Mouse (Mus musculus): ENCODE measurements around the gene Zfp784.

Gene Zfp784

DNA sequence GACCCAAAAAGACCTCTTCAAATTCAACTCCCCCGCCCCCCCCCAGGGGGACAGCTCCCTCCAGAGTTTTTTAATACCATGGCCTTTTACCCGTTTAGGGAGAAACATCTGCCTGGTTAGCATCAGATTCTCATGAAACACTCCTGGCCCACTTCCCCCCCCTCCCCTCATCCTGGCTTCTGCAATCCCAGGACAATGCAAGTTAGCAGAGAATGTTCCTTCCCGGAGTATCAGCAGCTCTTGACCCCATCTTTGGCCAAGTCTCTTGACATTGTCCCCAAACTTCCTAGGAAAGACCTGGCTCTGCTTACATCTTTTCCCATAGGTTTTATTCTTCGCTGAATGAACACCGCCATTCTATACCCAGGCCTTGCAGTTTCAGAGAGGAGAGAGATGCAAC lies 17.0 kb downstream of the Zfp784 start:
- CTCF ChIA-PET, result no interaction called here

DNA sequence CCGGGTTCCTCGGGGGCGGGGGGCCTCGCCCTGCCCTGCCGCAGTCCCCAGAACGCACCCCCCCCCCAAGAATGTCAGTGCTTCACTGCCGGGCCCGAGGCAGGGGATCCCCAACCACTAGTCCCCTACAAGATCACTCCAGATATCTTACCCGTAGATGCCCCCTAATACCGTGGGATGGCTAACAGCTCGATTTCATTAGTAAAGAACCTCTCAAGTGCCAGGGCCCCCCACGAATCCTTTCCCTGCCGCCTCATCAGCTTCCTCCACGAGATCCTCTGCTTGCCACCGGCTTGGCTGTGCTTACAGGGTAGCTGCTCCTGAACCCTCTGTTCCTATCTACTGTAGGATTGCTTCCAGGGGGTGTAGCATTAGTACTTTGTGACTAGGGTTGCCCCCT lies 17.6 kb downstream of the Zfp784 start:
- CTCF ChIA-PET, result no interaction called here

DNA sequence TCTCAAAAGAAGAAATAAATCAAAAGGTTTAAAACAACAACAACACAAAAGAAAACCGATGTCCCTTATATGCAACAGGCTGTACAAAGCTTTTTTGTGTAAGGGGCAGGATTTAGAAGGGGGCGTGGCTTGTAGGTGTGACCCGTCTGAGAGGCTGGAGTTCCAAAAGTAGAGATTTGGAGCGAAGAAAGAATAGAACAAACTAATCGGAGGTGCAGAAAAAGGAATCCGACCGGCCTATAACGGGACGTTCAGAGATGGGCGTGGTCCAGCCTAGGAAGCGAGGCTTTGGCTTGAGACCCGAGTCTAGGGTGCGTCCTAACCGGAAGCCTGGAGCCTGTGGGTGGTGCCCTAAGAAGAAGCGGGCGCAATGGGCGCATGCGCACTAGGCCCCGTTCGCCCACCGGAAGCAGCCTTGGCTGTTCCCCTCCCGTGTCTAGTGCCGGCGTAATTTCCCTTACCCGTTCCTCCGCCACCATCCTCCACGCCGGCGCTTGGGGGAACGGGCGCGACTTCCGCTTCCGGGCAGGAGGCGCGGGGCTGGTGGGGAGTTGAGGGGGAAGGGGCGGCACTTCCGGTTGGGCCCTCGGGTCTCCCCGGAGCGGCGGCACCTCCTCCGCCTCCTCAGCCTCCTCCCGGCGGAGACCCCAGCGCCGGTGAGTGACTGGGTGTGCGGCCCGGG lies 18.1 kb downstream of the Zfp784 start, which contains the start of the genes Zfp865 and Ccdc106:
TSS of gene Zfp865 (plus strand) at position 377 of the 682 bp plus-strand sequence.
TSS of gene Ccdc106 (plus strand) at position 554 of the 682 bp plus-strand sequence.
- CTCF ChIA-PET, result interaction anchor here (0.7 to 1.2 kb wide), 3 partner anchors 31 to 1375 kb away, joined by 3 to 11 read pairs (median 4); partner anchors contain the start of genes Cnot3 and Zfp580

DNA sequence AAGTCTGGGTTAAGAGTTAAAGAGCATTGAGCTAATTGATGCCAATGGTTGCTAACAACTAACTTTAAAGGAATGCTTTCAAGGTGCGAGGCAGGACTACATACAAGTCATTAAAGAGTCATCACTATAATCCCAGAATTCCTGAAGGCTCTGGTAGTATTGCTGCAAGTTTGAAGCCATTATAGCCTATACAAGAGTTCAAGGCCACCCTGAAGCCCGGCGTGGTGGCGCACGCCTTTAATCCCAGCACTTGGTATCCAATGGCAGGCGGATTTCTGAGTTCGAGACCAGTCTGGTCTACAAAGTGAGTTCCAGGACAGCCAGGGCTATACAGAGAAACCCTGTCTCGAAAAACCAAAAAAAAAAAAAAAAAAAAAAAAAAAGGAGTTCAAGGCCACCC lies 18.7 kb downstream of the Zfp784 start:
- CTCF ChIA-PET, result interaction anchor here (0.7 to 1.2 kb wide), 3 partner anchors 32 to 1374 kb away, joined by 3 to 11 read pairs (median 4); partner anchors contain the start of genes Cnot3 and Zfp580

DNA sequence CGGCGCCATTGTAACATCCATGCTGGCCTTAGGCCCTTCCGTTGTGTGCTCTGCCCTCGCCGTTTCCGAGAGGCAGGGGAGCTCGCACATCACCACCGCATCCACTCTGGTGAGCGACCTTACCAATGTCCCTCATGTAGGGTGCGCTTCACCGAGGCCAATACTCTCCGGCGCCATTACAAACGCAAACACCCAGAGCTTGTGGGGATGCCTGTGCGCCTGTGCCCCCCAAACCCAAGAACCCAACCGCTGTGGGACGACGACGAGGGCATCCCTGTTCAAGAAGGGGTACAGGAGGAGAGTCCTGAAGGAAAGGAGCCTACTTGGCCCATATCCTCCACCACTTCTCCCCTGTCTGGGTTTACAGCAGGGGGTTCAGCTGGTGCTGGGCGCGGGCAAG lies 20.3 kb downstream of the Zfp784 start:
- CTCF ChIA-PET, result interaction anchor here (0.5 kb wide), 1 partner anchor 44 kb away, joined by 3 read pairs; the partner anchor contains the start of gene U2af2

DNA sequence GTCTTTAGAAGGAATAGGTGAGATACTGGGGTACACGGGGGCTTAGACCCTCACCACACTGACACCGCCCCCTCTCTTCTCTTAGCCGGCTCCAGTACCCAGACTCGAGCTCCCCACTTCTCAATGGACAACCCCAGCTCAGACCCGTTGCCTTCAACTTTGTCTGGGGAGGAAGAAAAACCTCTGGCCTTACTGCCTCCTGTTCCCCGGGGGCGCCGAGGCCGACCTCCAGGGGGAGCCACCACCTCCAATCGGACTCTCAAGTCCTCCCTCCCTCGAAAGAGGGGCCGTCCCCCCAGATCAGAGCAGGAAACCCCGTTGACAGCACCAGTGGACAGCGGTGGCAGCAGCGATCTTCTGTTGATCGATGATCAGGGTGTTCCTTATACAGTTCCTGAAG lies 20.9 kb downstream of the Zfp784 start:
- CTCF ChIA-PET, result no interaction called here

DNA sequence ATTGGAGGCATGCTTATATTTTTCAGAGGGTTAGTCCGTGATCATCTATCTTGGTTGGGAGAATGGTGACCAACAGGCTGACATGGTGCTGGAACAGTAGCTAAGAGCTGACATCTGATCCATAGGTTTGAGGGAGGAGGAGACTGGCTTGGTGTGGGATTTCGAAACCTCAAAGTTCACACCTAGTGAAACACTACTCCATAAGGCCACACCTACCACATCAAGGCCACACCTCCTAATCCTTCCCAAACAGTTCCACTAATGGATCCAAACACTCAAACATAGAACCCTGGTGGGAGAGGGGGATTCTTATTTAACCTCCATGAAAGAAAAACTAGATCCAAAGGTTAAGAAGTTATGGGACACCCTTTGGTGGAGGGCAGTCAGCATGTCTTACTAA lies 21.3 kb downstream of the Zfp784 start:
- CTCF ChIA-PET, result interaction anchor here (1.0 to 1.2 kb wide), 2 partner anchors 30 to 45 kb away, joined by 3 read pairs; partner anchors contain the start of gene U2af2

DNA sequence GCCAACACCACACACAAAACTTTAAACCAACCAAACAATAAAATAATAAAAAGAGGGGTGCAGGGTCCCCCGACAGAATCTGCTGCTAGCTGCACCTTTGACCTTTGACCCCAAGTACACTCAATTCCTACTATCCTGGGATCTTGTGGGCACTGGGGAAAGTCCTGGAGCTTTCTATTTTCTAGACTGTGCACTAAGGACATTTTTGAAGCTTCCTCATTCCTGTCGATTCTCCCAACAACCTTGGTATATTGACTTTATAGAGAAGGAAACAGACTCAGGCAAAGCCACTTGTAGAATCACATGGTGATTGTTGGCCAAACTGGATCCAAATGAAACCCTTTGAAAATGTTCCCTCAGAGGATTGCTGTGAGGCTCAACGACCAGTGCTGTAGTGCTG lies 22.2 kb downstream of the Zfp784 start:
- CTCF ChIA-PET, result interaction anchor here (0.8 to 1.2 kb wide), 3 partner anchors 31 to 109 kb away, joined by 3 to 4 read pairs (median 3); partner anchors contain the start of genes Rasl2-9 and U2af2

DNA sequence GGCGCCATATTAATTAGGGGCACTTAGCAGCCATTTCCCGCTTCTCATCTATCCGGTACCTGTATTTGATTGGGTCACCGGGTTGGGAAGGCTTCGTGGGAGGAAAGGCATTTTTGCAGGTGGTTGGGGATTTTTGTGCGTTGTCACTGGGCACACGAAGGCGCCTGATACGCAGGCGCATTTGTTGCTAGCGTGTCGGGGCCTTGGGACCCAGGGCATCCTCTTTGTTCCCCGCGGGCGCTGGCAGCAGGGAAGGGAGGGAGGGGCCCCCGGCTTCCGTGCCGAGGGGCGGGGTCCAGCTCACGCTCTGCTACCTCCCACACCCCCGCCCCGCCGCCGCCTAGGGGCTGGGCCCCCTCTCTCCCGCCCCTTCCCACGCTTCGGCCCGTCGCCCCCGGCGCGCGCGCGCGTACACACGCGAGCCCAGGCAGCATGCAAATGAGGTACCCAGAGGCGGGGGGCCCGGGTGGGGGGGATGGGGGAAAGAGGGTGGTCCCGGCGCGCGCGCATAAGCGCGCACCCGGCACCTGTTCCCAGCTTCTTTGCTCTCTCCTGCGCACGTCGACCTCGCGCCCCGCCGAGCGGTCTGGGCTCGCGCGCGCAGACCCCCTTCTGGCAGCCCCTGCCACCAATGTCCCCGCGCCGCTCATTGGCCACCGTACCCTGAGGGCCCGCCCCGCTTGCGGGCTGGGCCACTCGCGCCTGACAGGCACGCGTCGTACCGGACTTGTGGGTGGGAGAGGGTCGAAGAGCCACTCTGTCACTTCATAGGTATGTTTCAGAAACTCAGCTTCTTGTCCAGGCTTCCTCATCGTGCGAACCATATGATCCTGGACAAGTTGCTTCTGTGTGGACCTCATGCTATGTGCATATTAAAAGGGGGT lies 22.9 kb downstream of the Zfp784 start, which contains the start of gene Gm44973:
TSS of gene Gm44973 (plus strand) at position 379 of the 884 bp plus-strand sequence.
- CTCF ChIA-PET, result interaction anchor here (0.6 to 1.2 kb wide), 4 partner anchors 32 to 110 kb away, joined by 3 to 4 read pairs (median 3); partner anchors contain the start of genes Rasl2-9 and Zfp580

DNA sequence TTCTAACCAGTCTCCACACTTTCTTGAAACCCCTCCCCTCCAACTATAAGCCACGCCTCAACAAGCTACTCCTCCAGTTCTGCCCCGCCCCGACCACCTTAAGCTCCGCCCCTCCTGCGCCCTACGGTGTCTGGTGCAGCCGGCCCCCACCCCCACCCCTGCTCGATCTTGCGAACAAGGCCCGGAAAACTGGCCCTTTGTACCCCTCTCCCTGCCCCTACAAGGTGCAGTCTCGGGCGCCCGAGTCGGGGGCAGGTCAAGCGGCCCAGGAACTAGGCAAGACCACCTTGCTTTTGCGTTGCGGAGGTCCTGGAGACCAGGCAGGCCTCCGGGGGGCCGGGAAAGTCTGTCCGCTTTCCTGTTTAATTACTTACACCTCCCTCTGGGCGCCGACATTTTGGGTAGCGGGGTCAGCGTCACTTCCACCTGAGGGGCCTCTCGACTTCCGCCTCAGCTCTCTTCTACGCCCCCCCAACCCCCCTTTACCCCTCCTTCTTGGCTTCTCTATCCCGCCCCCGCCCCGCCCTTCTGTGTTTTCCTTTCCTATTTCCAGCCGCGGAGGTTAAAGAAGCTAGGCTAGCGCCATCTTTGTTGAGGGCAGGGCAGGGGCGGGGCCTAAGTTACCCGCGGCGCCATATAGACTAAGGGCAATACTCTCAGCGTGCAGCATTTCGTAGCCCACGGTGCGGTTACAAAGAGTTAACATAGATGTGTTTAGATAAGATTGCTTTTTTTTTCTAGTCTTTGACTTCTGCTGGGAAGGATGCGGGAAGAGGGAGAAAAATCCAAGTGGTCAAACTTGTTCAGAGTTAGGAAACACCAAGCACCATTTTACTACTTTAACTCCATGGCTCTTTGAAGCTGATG lies 23.8 kb downstream of the Zfp784 start, which contains the start of the genes Zfp524 and Fiz1:
TSS of gene Zfp524 (plus strand) at position 165 of the 867 bp plus-strand sequence.
TSS of gene Fiz1 (minus strand) at position 447 of the 867 bp plus-strand sequence.
- CTCF ChIA-PET, result interaction anchor here (0.6 to 0.8 kb wide), 3 partner anchors 37 to 375 kb away, joined by 3 read pairs; partner anchors contain the start of gene Zfp580

DNA sequence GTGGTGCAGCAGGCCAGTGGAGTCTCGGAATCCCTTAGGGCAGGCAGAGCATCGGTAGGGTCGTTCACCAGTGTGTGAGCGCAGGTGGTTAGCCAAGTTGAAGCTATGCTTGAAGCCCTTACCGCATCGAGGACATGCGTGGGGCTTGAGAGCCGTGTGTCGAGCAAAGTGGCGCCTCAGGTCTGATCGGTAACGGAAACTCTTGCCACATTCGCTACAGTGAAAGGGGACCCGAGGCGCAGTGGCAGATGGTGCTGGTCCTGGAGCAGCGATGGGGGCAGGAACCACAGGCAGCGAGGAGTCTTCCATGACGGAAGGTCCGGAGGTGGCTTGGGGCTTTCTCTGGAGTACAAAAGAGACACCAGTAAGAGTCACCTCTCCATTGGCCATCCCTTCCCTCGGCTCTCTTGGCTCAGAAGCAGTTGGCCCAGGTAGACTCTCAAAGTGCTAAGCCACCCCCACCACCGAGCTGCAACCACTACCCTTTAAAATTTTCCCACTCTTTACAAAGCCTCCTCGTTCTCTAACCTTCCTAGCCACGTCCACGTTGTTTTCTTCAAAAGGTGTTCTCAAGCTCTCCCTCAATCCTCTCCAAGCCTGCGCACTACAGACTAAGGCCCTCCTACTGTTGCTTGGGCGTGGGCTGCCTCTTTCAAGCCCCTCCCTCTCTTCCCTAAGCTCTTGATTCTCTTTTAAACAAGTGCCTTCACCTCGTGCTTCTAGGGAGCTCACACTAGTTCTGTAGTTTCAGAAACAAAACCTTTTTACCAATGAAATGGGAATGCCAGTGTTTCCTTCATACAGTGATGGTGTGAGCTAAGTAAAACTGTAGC lies 25.3 kb downstream of the Zfp784 start:
- CTCF ChIA-PET, result interaction anchor here (0.8 kb wide), 1 partner anchor 17 kb away, joined by 3 read pairs; the partner anchor contains the start of gene Zfp579

DNA sequence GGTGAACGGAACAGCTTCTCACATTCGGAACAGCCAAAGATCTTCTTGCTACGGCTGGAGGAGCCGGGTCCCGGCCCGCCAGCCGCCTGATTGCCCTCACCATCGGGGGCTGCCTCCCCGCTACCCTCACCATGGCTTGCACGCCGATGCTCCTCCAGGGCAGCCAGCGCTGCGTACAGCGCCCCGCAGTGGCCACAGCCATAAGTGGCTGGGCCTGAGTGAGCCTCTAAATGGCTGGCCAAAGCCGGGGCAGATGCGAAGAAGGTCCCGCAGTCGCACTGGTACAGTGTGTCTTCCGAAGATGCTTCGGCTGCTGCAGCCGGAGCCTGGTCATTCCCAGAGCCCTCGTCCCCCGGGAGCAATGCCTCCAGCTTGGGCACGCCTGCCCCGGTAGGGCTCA lies 30.0 kb downstream of the Zfp784 start:
- CTCF ChIA-PET, result no interaction called here

DNA sequence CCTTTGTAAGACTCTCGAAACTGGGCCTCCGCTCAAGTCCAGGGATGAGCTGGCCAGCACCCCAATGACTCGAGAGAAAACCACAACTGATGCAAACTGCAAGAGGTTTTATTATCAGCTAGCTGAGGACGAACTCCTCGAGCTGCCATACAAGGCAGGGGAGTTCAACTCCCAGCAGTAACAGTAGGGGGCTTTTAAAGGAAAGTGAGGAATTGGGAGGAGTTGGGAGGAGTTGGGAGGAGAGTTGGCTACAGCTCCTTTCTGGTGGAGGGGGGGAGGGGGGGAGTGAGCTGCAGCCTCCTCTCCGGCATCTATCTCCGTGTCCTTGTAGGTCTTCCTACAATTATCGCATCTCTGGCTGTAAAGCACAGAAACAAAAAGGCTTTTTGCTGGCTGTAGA lies 35.4 kb downstream of the Zfp784 start:
- CTCF ChIA-PET, result interaction anchor here (0.6 kb wide), 1 partner anchor 109 kb away, joined by 3 read pairs; no protein-coding TSS in a partner anchor

DNA sequence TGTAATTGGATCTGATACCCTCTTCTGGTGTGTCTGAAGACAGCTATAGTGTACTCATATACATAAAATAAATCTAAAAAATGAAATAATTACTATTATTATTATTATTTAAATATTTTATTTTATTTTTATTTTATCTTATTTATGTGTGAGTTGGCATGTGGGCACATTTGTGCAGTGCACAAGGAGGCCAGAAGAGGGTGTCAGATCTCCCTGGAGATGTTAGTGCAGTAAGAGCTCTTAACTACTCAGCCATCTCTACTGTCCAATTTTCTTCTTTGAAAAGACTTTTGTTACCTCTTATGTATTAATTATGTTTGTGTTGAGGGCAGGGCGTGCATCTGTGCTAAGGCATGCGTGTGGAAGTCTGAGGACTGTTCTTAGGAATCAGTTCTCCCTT lies 38.4 kb downstream of the Zfp784 start:
- CTCF ChIA-PET, result interaction anchor here (1.4 kb wide), 1 partner anchor 47 kb away, joined by 8 read pairs; no protein-coding TSS in a partner anchor

DNA sequence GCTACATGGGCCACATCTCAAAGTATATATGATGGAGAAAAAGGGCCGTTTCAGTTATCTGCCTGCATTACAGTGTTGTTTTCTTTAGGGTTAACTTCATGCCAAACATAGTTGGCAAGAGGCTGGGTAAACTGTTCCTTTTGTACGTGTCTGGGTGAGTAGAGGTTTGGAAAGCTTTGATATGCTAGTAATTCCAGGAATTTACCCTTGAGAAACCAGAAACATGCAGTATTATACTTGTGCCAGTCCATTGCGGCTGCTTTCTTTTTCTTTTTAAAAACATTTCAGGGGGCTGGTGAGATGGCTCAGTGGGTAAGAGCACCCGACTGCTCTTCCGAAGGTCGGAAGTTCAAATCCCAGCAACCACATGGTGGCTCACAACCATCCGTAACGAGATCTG lies 41.3 kb downstream of the Zfp784 start:
- CTCF ChIA-PET, result no interaction called here

DNA sequence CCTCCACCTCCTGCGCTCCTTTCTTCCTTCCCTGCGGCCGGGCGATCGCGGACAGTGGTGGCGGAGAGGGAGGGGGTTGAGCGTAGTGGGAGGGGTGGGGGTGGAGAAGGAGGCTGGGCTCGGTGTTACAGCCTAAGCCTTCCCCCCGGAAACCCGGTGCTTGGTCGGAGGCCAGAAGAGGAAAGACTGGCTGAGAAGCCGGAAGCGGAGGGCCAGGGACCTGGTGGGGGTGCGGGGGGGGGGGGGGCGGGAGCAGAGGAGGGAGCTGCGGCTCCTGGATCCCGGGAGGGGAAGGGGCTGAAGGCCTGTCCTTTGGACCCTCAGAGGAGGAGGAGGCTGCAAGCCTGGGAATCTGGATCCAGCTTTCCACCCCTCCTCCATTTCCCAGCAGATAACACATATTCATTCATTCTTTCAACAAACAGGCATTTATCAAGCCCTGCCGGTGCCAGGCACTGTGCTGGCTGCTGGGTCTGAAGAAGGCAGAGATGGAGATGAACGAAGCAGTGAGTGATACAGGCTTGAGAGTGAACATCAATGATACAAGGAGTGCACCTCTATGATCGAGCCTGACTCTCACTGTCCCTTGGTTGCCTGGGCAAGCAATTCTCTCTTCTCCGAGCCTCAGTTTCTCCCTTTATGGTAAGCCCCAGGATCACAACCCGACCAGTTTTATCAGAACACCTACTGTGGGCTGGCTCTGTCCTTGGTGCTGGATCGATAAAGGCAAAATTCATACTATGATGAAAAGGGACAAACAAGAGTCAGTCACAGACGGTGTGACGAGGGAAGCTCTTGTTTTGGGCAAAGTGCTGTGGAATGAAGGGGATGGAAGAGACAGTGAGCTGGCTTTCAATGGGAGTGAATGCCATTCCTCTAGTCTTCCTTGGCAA lies 42.0 kb downstream of the Zfp784 start, which contains the start of gene Zfp579:
TSS of gene Zfp579 (minus strand) at position 156 of the 893 bp plus-strand sequence.
- CTCF ChIA-PET, result interaction anchor here (0.5 to 1.0 kb wide), 4 partner anchors 17 to 856 kb away, joined by 3 to 4 read pairs (median 3); no protein-coding TSS in a partner anchor

DNA sequence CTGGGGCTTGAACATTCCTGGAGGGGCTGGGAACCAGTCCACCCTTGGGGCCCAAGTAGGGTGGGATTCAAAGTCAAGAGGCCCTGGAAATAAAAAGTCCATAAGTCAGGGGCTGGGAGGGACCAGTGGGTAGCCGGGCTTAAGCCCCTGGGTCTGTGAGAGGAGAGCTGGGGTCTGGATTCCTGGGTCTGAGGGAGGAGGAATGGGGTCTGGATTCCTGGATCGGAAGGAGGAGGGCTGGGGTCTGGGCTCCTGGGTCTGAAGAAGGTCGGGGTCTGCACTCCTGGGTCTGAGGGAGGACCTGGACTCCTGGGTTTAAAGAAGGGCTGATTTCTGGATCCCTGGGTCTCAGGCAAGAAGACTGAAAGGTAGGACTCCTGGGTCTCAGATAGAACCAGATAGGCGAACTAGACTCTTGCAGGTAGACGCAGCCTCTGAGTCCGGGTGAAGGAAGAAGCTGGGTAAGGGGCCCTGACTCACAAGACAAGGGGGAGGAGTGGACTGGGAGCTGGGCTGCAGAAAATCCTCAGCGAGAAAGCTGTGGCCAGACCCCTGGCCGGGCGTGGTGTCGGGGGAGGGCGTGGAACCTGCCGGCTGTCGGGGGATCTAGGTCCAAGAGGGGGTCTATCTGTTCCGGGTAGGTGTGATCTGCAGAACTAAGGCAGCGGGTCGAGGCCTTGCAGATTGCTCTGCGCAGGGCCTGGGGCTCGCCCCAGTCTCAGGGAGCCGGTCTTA lies 42.8 kb downstream of the Zfp784 start:
- CTCF ChIA-PET, result interaction anchor here (0.5 to 1.0 kb wide), 2 partner anchors 18 to 110 kb away, joined by 3 read pairs; no protein-coding TSS in a partner anchor

All from spleen, embryonic (tissue).